Comparison of ENCODE assay signal across 8 mouse cellular contexts in genomic region chr7:98702283-98703240, GRCm38 (mm10). TPM values are rescaled to one million over a fixed set of nuclear protein-coding genes. Genes with fewer than 3 reads are reported as not detected.
DNase-seq lines count a peak whose midpoint lies in the region; ATAC-seq and TF ChIP-seq lines count a peak whose summit lies in the region.

Gene Thap12 (plus strand): TSS chr7:98703103.

- H3K9me3 ChIP-seq in ES-Bruce4 (replicated peaks; ENCODE audit: control insufficient read depth, insufficient read depth, low read length, poor library complexity, severe bottlenecking) = no peaks in the 10 kb centered on the region
- H3K9me3 ChIP-seq in forebrain, embryonic 13.5 days (replicated peaks) = no peaks in the 10 kb centered on the region
- no peaks in the 10 kb centered on the region for H3K9me3 ChIP-seq in liver, postnatal 0 days (ENCODE audit: low read length)
- H3K9me3 ChIP-seq in neural tube, embryonic 14.5 days (ENCODE audit: control insufficient read depth, low read length) = no peaks in the 10 kb centered on the region

- H3K9ac ChIP-seq in ES-Bruce4 (ENCODE audit: low read depth, poor library complexity, severe bottlenecking) = peak within 1 kb of the TSS; percentile 89
- peak within 1 kb of the TSS; percentile 97 for H3K9ac ChIP-seq in forebrain, embryonic 13.5 days
- H3K9ac ChIP-seq in liver, postnatal 0 days (replicated peaks) = peak within 1 kb of the TSS; percentile 88
- H3K9ac ChIP-seq in neural tube, embryonic 14.5 days (replicated peaks; ENCODE audit: low read depth, low read length) = peak within 1 kb of the TSS; percentile 89

- intact Hi-C loops in heart, postnatal 10 days (cut with DNase I) = loop anchor here (2.0 kb wide), 1 partner anchor 46 kb away; the partner anchor contains the start of gene Emsy

- peak; percentile 93 for ATAC-seq in cerebellum, adult (ENCODE audit: insufficient number of reproducible peaks, low FRiP score, low TSS enrichment)
- peak; percentile 98 for ATAC-seq in forebrain, embryonic 13.5 days
- ATAC-seq in liver, postnatal 0 days = peak; percentile 95
- peak; percentile 99 for ATAC-seq in neural tube, embryonic 14.5 days (ENCODE audit: low read depth)

- 0 out of 2 replicates have a peak, but pooled peaks have one; percentile 7 for TF ChIP-seq EP300 in ES-Bruce4 (IDR thresholded peaks at IDR 0.05; ENCODE audit: insufficient read depth, low read depth, low read length)
- no peak for TF ChIP-seq EP300 in liver, postnatal 0 days (IDR thresholded peaks at IDR 0.05; ENCODE audit: low read depth)

- no peak for TF ChIP-seq CTCF in ES-Bruce4 (IDR thresholded peaks at IDR 0.05; ENCODE audit: low read depth, low read length)
- TF ChIP-seq CTCF in liver, postnatal 0 days (IDR thresholded peaks at IDR 0.05; ENCODE audit: low read depth) = peak; percentile 64

- peaks cover 2% of the 10 kb centered on the region for H3K4me1 ChIP-seq in ES-Bruce4 (ENCODE audit: control insufficient read depth, insufficient read depth, low read length)
- H3K4me1 ChIP-seq in forebrain, embryonic 13.5 days = peaks cover 27% of the 10 kb centered on the region
- peaks cover 21% of the 10 kb centered on the region for H3K4me1 ChIP-seq in liver, postnatal 0 days (ENCODE audit: insufficient read depth)
- peaks cover 15% of the 10 kb centered on the region for H3K4me1 ChIP-seq in neural tube, embryonic 14.5 days (ENCODE audit: control insufficient read depth, insufficient read depth, low read length)

- peak within 1 kb of the TSS; percentile 99 for H3K4me3 ChIP-seq in ES-Bruce4 (ENCODE audit: low read depth, low read length)
- H3K4me3 ChIP-seq in forebrain, embryonic 13.5 days = peak within 1 kb of the TSS; percentile 97
- H3K4me3 ChIP-seq in liver, postnatal 0 days (ENCODE audit: low read depth, low read length) = peak within 1 kb of the TSS; percentile 79
- peak within 1 kb of the TSS; percentile 98 for H3K4me3 ChIP-seq in neural tube, embryonic 14.5 days (ENCODE audit: low read depth, low read length)

- H3K27me3 ChIP-seq in ES-Bruce4 (ENCODE audit: control insufficient read depth, insufficient read depth, low read length, poor library complexity, severe bottlenecking) = no peaks in the 10 kb centered on the region
- no peaks in the 10 kb centered on the region for H3K27me3 ChIP-seq in forebrain, embryonic 13.5 days
- H3K27me3 ChIP-seq in liver, postnatal 0 days (ENCODE audit: insufficient read depth, low read length) = no peaks in the 10 kb centered on the region
- H3K27me3 ChIP-seq in neural tube, embryonic 14.5 days (ENCODE audit: control insufficient read depth, insufficient read depth, low read length) = no peaks in the 10 kb centered on the region

- peak; percentile 86 for TF ChIP-seq POLR2A in ES-Bruce4 (IDR thresholded peaks at IDR 0.05; ENCODE audit: insufficient read depth, low read length)

- H3K36me3 ChIP-seq in ES-Bruce4 (ENCODE audit: control insufficient read depth, insufficient read depth, low read length, poor library complexity, severe bottlenecking) = no peaks in the 10 kb centered on the region
- H3K36me3 ChIP-seq in forebrain, embryonic 13.5 days (ENCODE audit: poor library complexity, severe bottlenecking) = no peaks in the 10 kb centered on the region
- H3K36me3 ChIP-seq in liver, postnatal 0 days (replicated peaks; ENCODE audit: insufficient read depth, low read length) = no peaks in the 10 kb centered on the region
- no peaks in the 10 kb centered on the region for H3K36me3 ChIP-seq in neural tube, embryonic 14.5 days (ENCODE audit: control insufficient read depth, insufficient read depth, low read length)

- WGBS in forebrain, embryonic 13.5 days = 2% methylated on average over 62 of the region's 65 CpGs
- WGBS in large intestine, adult 2 months = under 1% methylated on average over 65 of the region's 65 CpGs
- 1% methylated on average over 53 of the region's 65 CpGs for WGBS in liver, postnatal 0 days (ENCODE audit: insufficient replicate concordance)
- WGBS in neural tube, embryonic 14.5 days = 2% methylated on average over 53 of the region's 65 CpGs

- H3K4me2 ChIP-seq in forebrain, embryonic 13.5 days = peak within 1 kb of the TSS; percentile 81
- H3K4me2 ChIP-seq in liver, postnatal 0 days (ENCODE audit: low read depth, low read length) = peak within 1 kb of the TSS; percentile 95
- peak within 1 kb of the TSS; percentile 71 for H3K4me2 ChIP-seq in neural tube, embryonic 14.5 days (ENCODE audit: low read depth, low read length)

- peak; percentile 100 for DNase-seq in heart, postnatal 10 days
- DNase-seq in large intestine, adult 2 months (ENCODE audit: low read depth, low spot score) = peak; percentile 93
- DNase-seq in liver, postnatal 0 days = peak; percentile 99
- peak; percentile 99 for DNase-seq in testis, postnatal 10 days (ENCODE audit: low spot score)

- peak within 1 kb of the TSS; percentile 65 for H3K27ac ChIP-seq in ES-Bruce4 (ENCODE audit: insufficient read depth, low read length)
- peak within 1 kb of the TSS; percentile 82 for H3K27ac ChIP-seq in forebrain, embryonic 13.5 days
- H3K27ac ChIP-seq in liver, postnatal 0 days (ENCODE audit: low read depth) = peak within 1 kb of the TSS; percentile 89
- H3K27ac ChIP-seq in neural tube, embryonic 14.5 days (ENCODE audit: low read depth, low read length) = peak within 1 kb of the TSS; percentile 77

RNA-seq across cellular contexts. Expression of gene Thap12, which starts in this region (rescaled TPM):
- 28.1 and 36.7 TPM in 2 replicates for polyA plus RNA-seq in ES-Bruce4 (2011; ENCODE audit: insufficient read depth, insufficient read length, low read depth, missing spikeins)
- polyA plus RNA-seq in forebrain, embryonic 13.5 days (2015; fragmentation: Nextera tagmentation; extraction: Ambion mirVana) = 45.1 and 48.7 TPM in 2 replicates
- total RNA-seq in heart, postnatal 10 days (2021) = 10 to 100 TPM; 72.5 to 74.6 TPM
- polyA plus RNA-seq in large intestine, adult 2 months (2012; rRNA removed) = 9.0 and 9.5 TPM in 2 replicates
- 14.0 and 15.7 TPM in 2 replicates for polyA plus RNA-seq in liver, postnatal 0 days (2015; fragmentation: Nextera tagmentation; extraction: Ambion mirVana)
- 54.5 and 63.8 TPM in 2 replicates for polyA plus RNA-seq in neural tube, embryonic 14.5 days (2014; fragmentation: Nextera tagmentation; extraction: Ambion mirVana)

Comparison
In these comparisons a context has a peak if more than half of its experiments do, and no peak if none do; other contexts are left out.
1. Peak in every context shown above with its lines: DNase-seq, ATAC-seq, H3K4me3 ChIP-seq and H3K27ac ChIP-seq.